Mouse (Mus musculus) limb, embryonic 13.5 days (tissue): ENCODE measurements around the gene Ier5l. TPM values are rescaled to one million over a fixed set of nuclear protein-coding genes. Genes with fewer than 3 reads are reported as not detected.

Experiments
- ATAC-seq: fragments of 200-750 bp; cut with Nextera tagmentation; 2 replicates; pipeline ENCODE4 v1.8.0; 2017; ENCODE audit warnings: low read depth, moderate number of reproducible peaks, moderate TSS enrichment; ENCODE audit not compliant: low FRiP score
- H3K27ac ChIP-seq: fragments of 300-500 bp; sonication (generic); 2 replicates; pipeline ENCODE4 v1.5.1; 2015; ENCODE audit warnings: inconsistent platforms, mild to moderate bottlenecking, moderate library complexity
- H3K27me3 ChIP-seq: fragments of 300-500 bp; sonication (generic); 2 replicates; pipeline ENCODE4 v1.6.1; 2015; ENCODE audit warnings: mild to moderate bottlenecking, inconsistent platforms
- H3K36me3 ChIP-seq: fragments of 300-500 bp; sonication (generic); 2 replicates; pipeline ENCODE4 v1.6.1; 2015; ENCODE audit warnings: inconsistent platforms, mild to moderate bottlenecking, moderate library complexity
- H3K4me1 ChIP-seq: fragments of 300-500 bp; sonication (generic); 2 replicates; pipeline ENCODE4 v1.6.1; 2015; ENCODE audit warnings: inconsistent platforms
- H3K4me2 ChIP-seq: fragments of 300-500 bp; sonication (generic); replicated peaks from 2 replicates; pipeline ENCODE4 v1.6.1; 2015; ENCODE audit warnings: inconsistent platforms, mild to moderate bottlenecking, moderate library complexity
- H3K4me3 ChIP-seq: fragments of 300-500 bp; sonication (generic); 2 replicates; pipeline ENCODE4 v1.5.1; 2015; ENCODE audit warnings: moderate library complexity, mild to moderate bottlenecking, inconsistent platforms
- H3K9ac ChIP-seq: fragments of 300-500 bp; sonication (generic); 2 replicates; pipeline ENCODE4 v1.6.1; 2015; ENCODE audit warnings: mild to moderate bottlenecking, inconsistent platforms
- H3K9me3 ChIP-seq: fragments of 300-500 bp; sonication (generic); 2 replicates; pipeline ENCODE4 v1.6.1; 2016; ENCODE audit warnings: inconsistent platforms
- WGBS: fragments of 180-500 bp; shearing (Covaris S2); methylation state at CpG from one replicate; pipeline ENCODE4 v1.1.7; 2015; 5-methylcytosine and 5-hydroxymethylcytosine counted together
- polyA plus RNA-seq: library from polyadenylated mRNA; unstranded; fragments of >200 nt; fragmentation: Nextera tagmentation; extraction: Ambion mirVana; gene quantifications from 2 replicates; pipeline ENCODE4 v1.2.1, GENCODE M21; 2015

The Ier5l gene
- polyA plus RNA-seq, 1 experiment from 2014 or later, result 2.9 TPM

DNA sequence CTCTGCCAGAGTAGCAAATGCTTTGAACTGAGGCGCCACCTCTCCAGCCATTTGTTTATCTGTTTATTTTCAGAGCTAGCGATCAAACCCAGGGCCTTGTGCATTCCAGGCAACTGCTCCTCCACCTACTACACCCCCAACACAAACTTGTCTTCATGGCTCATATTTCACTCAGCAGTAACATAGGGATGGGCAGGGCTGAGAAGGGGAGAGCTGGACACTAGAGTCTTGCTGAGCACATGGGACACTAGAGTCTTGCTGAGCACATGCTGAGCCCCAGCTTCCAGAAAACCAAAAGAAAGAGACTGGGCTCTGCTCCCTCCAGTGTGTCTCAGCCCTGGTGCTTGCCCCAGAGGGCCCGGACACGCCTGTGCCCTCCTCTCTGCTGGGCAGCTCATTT, 7.2 kb downstream of the Ier5l start:
- Histone ChIP-seq H3K27me3 (no peaks in the 10 kb centered on the region), H3K27ac (no peak overlapping the region; the same call in 1 of the 2 replicates), H3K9me3 (no peaks in the 10 kb centered on the region), H3K9ac (0 out of 2 replicates have a peak overlapping the region, but pooled peaks have one; percentile 43), H3K36me3 (no peaks in the 10 kb centered on the region), H3K4me2 (no peak overlapping the region), H3K4me1 (peaks cover 55% of the 10 kb centered on the region), H3K4me3 (no peak overlapping the region)
- ATAC-seq, result no peak
- WGBS, result 47% methylated on average over 4 of the region's 4 CpGs

DNA sequence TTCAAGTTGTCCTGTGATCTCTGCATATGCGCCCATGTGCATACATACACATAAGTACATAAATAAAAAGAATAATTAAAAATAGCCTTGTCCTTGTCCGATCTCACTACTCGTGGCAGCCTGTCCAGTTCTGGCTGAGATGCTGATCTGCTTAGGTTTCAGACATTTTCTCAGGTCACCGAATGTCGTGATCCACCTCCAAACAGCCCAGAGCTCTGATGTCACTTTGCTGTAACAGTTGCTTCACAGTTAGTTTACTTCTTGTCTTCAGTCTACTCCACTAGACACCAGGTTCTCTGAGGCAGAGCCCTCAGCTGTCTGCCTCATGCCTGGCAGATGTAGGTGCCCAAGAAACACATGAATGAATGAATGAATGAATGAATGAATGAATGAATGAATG, 9.6 kb downstream of the Ier5l start:
- 64% methylated on average over 5 of the region's 5 CpGs for WGBS
- no peak for ATAC-seq
- Histone ChIP-seq H3K4me3 (peak overlapping the region; percentile 31), H3K4me2 (peak overlapping the region; percentile 63), H3K4me1 (peaks cover 42% of the 10 kb centered on the region), H3K36me3 (no peaks in the 10 kb centered on the region), H3K9ac (no peak overlapping the region), H3K27ac (peak overlapping the region; percentile 61; the same call in 1 of the 2 replicates), H3K9me3 (no peaks in the 10 kb centered on the region), H3K27me3 (no peaks in the 10 kb centered on the region)

DNA sequence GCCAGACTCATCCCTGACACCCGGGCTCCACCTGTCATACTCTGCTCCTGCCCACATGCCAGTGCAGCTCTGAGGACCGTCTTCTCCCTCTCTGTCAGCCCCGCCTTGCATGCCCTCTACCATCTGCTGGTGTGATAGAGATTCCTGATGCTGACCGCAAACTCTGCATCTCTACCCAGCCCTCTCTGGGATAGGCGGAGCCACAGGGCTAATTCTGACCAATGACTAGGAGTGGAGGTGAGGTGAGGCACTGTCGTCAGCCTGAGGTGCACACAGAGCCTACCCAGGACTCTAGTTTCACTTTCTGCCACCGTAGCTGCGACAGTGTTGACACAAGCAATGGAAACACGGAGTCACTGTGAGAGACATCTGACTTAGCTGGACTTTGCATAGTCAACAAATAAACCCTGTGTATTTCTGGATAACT, 10.1 kb downstream of the Ier5l start:
- Histone ChIP-seq H3K4me1 (peaks cover 38% of the 10 kb centered on the region), H3K27ac (peak overlapping the region; percentile 61; the same call in 1 of the 2 replicates), H3K9ac (peak overlapping the region; percentile 45), H3K27me3 (no peaks in the 10 kb centered on the region), H3K9me3 (no peaks in the 10 kb centered on the region), H3K4me3 (peak overlapping the region; percentile 31), H3K36me3 (peaks cover 4% of the 10 kb centered on the region), H3K4me2 (peak overlapping the region; percentile 63)
- WGBS, result 4% methylated on average over 9 of the region's 9 CpGs
- ATAC-seq, result peak; percentile 82

DNA sequence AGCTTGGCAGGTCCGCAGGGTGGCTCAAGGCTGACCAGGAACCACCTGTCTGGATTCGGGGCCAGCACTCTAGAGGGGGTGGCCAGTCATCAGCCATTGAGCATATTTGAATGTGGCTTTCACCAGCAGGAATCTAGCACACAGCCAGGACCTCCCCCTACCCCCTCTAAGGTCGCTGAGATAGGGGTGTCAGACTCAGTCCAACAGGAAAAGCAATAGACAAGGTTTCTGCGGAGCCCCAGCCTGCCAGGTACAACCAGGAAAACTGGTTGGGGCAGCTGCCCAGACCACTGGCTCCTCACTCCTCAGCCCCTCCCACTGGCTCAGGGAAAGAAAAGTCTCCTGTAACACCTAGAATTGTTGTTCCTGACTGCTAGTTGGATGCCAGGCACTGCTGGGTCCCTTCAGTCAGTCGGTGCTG, 10.7 kb downstream of the Ier5l start:
- H3K4me3 ChIP-seq, result peak overlapping the region; percentile 31
- H3K4me2 ChIP-seq, result peak overlapping the region; percentile 63
- ATAC-seq, result peak; percentile 6; the same call in 1 of the 2 replicates
- WGBS, result 4% methylated on average over 5 of the region's 5 CpGs
- H3K4me1 ChIP-seq, result peaks cover 35% of the 10 kb centered on the region
- H3K9me3 ChIP-seq, result no peaks in the 10 kb centered on the region
- peak overlapping the region; percentile 61; the same call in 1 of the 2 replicates for H3K27ac ChIP-seq
- H3K27me3 ChIP-seq, result no peaks in the 10 kb centered on the region
- peaks cover 5% of the 10 kb centered on the region for H3K36me3 ChIP-seq
- 0 out of 2 replicates have a peak overlapping the region, but pooled peaks have one; percentile 45 for H3K9ac ChIP-seq

DNA sequence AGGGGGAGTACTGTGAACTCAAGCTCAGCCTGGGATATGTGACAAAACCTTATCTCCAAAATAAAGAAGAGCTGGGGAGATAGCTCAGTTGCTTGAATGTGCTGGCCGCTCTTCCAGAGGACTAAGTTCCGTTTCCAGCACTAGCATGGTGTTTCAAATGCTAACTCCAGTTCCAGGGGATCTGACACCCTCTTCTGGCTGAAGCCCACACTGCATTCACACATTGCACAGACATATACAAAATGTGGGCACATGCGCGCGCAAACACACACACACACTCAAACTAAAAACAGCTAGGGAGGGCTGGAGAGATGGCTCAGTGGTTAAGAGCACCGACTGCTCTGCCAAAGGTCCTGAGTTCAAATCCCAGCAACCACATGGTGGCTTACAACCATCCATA, 14.8 kb downstream of the Ier5l start:
- Histone ChIP-seq H3K4me1 (peaks cover 32% of the 10 kb centered on the region), H3K9me3 (no peaks in the 10 kb centered on the region), H3K4me2 (no peak overlapping the region), H3K9ac (no peak overlapping the region), H3K4me3 (no peak overlapping the region), H3K36me3 (peaks cover 9% of the 10 kb centered on the region), H3K27me3 (no peaks in the 10 kb centered on the region), H3K27ac (peak overlapping the region; percentile 28; the same call in 1 of the 2 replicates)
- ATAC-seq, result no peak
- 87% methylated on average over 6 of the region's 6 CpGs for WGBS

DNA sequence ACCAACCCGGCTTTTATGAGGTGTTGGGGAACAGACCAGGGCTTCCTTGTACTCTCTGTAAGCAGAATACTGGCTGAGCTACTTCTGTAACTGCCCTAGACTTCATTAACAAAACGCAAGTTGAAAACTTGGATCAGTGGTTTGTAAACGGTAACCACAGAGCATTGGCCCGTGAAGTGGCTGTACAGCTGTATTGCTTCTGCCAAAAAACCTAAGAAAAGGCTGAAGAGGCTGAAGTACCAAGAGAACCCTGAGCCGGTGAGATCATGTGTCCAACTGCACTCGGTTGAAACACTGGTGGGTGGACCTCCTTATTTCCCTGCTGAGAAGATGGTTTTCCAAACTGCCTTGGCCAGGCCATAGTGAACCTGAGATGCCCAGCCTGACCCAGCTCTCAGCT, 15.7 kb downstream of the Ier5l start:
- no peak for ATAC-seq
- Histone ChIP-seq H3K4me3 (no peak overlapping the region), H3K9ac (no peak overlapping the region), H3K4me1 (peaks cover 23% of the 10 kb centered on the region), H3K9me3 (no peaks in the 10 kb centered on the region), H3K27ac (no peak overlapping the region; the same call in 1 of the 2 replicates), H3K27me3 (no peaks in the 10 kb centered on the region), H3K36me3 (peaks cover 17% of the 10 kb centered on the region), H3K4me2 (no peak overlapping the region)
- 74% methylated on average over 6 of the region's 6 CpGs for whole genome bisulfite sequencing

DNA sequence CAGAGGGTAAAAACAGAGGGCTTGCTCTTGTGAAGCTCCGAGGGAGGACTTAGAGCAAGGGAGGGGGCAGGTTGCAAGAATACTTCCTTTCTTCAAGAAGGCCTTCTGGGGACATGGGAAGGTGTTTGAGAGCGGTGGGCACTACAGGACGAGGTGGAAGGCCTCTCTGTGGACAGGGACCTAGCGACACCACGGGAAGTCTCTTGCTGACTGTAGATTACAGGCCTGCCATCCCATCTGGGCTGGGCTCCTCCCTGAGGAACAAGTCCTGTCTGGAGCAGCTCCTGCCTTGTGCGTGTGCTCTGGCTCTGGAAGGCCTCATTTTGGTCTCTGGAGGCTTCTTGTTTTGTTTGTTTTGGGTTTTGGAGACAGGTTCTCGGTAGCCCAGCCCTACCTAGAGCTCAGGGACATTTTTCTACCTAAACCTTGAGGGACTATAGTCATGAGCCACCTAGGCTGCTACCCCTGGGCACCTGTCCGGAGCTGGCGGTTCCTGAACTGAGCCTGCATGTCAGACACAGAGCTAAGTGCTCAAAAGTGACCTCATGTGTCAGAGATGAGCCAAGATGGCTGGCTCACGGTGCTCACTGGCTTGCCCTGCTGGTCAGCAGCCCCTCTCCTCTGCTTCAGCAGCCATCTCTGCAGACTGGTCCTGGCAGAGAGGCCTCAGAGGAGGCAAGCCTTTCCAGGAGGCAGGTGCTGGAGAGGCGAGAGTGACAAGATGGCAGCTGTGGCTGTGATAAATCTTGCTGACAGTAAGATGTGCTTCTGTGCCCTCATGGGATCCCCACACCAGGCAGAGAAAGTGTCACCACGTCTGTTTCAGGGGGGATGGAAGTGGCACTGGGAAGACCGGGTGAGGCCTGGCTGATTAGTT, 17.7 kb downstream of the Ier5l start:
- no peaks in the 10 kb centered on the region for H3K9me3 ChIP-seq
- H3K4me3 ChIP-seq, result no peak overlapping the region
- 0 out of 2 replicates have a peak overlapping the region, but pooled peaks have one; percentile 13 for H3K9ac ChIP-seq
- H3K4me2 ChIP-seq, result no peak overlapping the region
- peaks cover 26% of the 10 kb centered on the region for H3K36me3 ChIP-seq
- peak overlapping the region; percentile 6; the same call in 1 of the 2 replicates for H3K27ac ChIP-seq
- peaks cover 20% of the 10 kb centered on the region; the same call in 1 of the 2 replicates for H3K4me1 ChIP-seq
- no peak for ATAC-seq
- H3K27me3 ChIP-seq, result no peaks in the 10 kb centered on the region
- 69% methylated on average over 13 of the region's 13 CpGs for WGBS

DNA sequence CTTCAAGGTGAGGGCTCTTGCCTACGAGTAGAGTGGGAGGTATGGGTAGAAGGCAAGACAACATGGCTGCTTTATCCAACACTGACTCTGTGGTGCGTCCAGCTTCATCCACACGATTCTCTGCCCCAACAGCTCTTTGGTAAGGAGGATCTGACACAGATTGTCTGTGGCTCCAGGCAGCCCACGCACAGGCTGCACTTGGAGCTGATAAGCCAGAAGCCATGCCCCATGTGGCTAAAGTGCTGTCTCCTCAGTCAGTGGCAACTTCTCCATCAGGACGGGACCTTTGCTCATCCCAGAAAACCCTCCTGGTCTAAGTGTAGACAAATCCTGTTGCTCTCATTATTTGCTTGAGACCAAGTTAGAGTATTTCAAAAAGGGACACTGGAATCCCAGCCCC, 19.4 kb downstream of the Ier5l start:
- ATAC-seq, result no peak
- H3K27me3 ChIP-seq, result no peaks in the 10 kb centered on the region
- H3K9ac ChIP-seq, result no peak overlapping the region
- 86% methylated on average over 5 of the region's 5 CpGs for WGBS
- no peak overlapping the region for H3K4me2 ChIP-seq
- peaks cover 20% of the 10 kb centered on the region; the same call in 1 of the 2 replicates for H3K4me1 ChIP-seq
- H3K4me3 ChIP-seq, result no peak overlapping the region
- H3K27ac ChIP-seq, result no peak overlapping the region
- H3K36me3 ChIP-seq, result peaks cover 40% of the 10 kb centered on the region
- peaks cover 7% of the 10 kb centered on the region for H3K9me3 ChIP-seq

DNA sequence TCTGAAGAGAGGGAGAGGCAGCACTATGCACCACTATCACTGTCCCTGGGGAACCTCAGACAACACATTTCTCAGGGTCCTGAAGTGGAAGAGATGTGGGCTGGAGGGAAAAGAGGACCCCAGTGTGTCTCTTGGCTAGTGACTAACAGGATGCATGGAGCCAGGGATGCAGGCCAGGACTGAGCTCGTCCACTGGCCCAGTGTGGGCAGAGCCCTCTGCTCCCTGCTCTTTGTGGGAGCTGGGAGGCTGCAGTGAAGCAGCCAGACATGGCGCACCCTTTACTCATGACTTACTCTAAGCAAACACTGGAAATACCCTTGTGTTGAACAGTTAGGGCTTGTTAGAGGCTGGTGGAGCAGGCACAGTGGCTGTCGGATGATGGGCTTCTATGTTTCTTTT, 20.4 kb downstream of the Ier5l start:
- Histone ChIP-seq H3K4me2 (no peak overlapping the region), H3K36me3 (peaks cover 44% of the 10 kb centered on the region), H3K9me3 (peaks cover 7% of the 10 kb centered on the region), H3K4me1 (peaks cover 20% of the 10 kb centered on the region; the same call in 1 of the 2 replicates), H3K27me3 (no peaks in the 10 kb centered on the region), H3K4me3 (no peak overlapping the region), H3K9ac (no peak overlapping the region), H3K27ac (peak overlapping the region; percentile 16; the same call in 1 of the 2 replicates)
- WGBS, result 90% methylated on average over 3 of the region's 3 CpGs
- ATAC-seq, result no peak

DNA sequence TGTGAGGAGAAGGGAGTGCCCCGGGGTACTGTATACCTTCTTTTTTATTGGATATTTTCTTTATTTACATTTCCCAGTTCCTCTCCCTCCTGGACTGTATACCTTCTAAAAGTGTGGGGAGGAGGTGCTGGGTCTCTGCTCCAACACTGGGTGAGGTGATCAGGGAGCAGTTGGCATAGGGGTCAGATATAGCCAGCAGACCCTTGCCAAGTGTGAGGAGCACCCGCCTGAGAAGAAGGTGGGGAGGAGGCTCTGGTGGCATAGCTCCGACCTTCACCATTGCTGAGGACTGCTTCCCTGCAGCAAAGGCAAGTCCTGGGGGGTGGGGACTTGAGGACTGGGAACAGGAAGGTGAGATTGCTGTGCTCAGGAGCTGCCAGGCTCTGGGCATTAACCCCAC, 22.5 kb downstream of the Ier5l start:
- peaks cover 64% of the 10 kb centered on the region for H3K36me3 ChIP-seq
- peaks cover 7% of the 10 kb centered on the region for H3K9me3 ChIP-seq
- ATAC-seq, result no peak
- no peaks in the 10 kb centered on the region for H3K27me3 ChIP-seq
- H3K4me1 ChIP-seq, result peaks cover 10% of the 10 kb centered on the region
- 66% methylated on average over 3 of the region's 3 CpGs for WGBS
- H3K27ac ChIP-seq, result no peak overlapping the region; the same call in 1 of the 2 replicates
- H3K9ac ChIP-seq, result no peak overlapping the region
- H3K4me3 ChIP-seq, result no peak overlapping the region
- H3K4me2 ChIP-seq, result no peak overlapping the region

DNA sequence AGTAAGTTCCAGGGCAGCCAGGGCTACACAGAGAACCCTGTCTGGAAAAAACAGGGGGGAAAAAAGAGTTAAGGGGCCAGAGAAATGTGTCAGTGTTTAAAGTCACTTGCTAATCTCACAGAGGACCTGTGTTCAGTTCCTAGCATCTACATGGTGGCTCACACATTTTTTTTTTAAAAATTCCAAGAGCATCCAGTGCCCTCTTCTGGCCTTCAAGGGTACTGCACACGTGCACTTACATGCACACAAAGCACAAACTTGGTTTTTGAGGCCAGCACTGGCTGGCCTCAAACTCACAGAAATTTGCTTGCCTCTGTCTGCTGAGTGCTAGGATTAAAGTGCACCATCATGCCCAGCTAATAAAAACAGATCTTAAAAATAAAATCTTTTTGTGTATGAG, 23.5 kb downstream of the Ier5l start:
- 64% methylated on average over 1 of the region's 1 CpGs for WGBS

DNA sequence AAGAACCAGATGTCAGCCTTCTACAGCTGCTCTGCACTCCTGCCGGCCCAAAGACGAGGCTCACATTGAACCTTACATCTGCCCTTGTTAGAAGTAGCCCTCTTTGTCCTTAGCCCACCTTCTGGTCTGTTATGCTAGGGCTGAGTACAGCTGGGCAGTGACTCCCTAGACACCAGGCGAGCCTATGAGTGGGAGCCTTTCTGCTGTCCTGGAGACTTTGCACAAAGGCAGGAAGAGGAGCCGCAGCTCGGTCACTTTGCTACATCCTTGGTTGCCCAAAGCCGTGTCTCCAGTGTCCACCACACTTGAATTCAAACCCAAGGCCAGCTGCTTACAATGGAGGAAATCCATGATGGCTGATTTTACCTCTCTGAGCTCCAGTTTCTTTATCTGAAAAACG, 25.6 kb downstream of the Ier5l start:
- 83% methylated on average over 7 of the region's 7 CpGs for WGBS
- Histone ChIP-seq H3K9ac (no peak overlapping the region), H3K4me3 (no peak overlapping the region), H3K9me3 (peaks cover 7% of the 10 kb centered on the region), H3K36me3 (peaks cover 83% of the 10 kb centered on the region), H3K4me2 (no peak overlapping the region), H3K27me3 (no peaks in the 10 kb centered on the region), H3K27ac (no peak overlapping the region), H3K4me1 (peaks cover 35% of the 10 kb centered on the region)
- ATAC-seq, result no peak

More for the DNA sequence above, 23.5 kb downstream of the Ier5l start:
- Histone ChIP-seq H3K27me3 (no peaks in the 10 kb centered on the region), H3K4me2 (no peak overlapping the region), H3K4me1 (peaks cover 14% of the 10 kb centered on the region), H3K9me3 (peaks cover 7% of the 10 kb centered on the region), H3K4me3 (no peak overlapping the region), H3K27ac (no peak overlapping the region), H3K36me3 (peaks cover 74% of the 10 kb centered on the region), H3K9ac (no peak overlapping the region)
- no peak for ATAC-seq
